Mouse (Mus musculus): ENCODE measurements around the gene Mrpl58. TPM values are rescaled to one million over a fixed set of nuclear protein-coding genes. Genes with fewer than 3 reads are reported as not detected.

Mrpl58 gene
- polyA plus RNA-seq, 1 experiment from 2014 or later, result 225 TPM

DNA sequence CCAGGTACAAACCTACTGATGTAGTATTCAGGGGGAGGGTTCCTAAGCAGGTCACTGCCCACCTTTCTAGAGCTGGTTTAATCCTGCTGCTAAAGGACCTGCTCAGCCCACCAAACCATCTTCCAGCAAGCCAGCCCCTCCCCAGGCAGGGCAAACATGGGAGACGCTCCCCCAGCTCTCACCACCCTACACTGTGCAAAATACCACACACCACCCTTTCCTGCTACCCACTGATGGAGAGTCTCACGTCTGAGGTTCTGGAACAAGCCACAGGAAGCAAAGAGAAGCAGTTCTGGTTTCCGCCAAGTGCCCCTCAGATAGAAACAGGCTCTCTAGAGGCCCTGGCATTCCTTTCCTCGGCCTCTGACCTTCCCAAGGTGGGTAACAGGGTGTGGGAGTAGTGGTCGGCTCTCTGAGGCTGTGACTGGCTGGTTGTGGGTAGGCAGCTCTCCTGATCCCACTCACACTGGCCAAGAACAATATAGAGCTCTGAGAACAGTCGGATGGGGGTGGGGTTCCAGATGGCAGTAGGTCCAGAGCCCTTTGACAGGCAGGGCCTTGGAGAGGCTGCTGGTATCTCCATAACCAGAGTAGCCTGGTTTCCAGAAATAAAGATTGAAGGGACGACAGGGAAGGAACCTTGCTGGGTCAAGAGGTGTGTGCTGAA, 37.4 kb upstream of the Mrpl58 start:
- no peak for ATAC-seq (replicated peaks; ENCODE audit: low FRiP score, low read depth)
- no peak for TF ChIP-seq CTCF (IDR thresholded peaks at IDR 0.05; ENCODE audit: low read depth)
- no peak overlapping the region for H3K27ac ChIP-seq

GRCm38 (mm10) chr11:115366706-115367394, 36.7 kb upstream of the Mrpl58 start:
- WGBS, result 6% methylated on average over 28 of the region's 28 CpGs
- H3K4me3 ChIP-seq (replicated peaks; ENCODE audit: low read depth, low read length), result peak overlapping the region; percentile 45

More for the DNA sequence above, 37.4 kb upstream of the Mrpl58 start:
- Histone ChIP-seq H3K4me1 (replicated peaks; ENCODE audit: insufficient read depth, low read length) (peaks cover 6% of the 10 kb centered on the region), H3K9ac (ENCODE audit: low read depth, low read length) (0 out of 2 replicates have a peak overlapping the region, but pooled peaks have one; percentile 50), H3K4me3 (replicated peaks; ENCODE audit: low read depth, low read length) (no peak overlapping the region), H3K9me3 (replicated peaks; ENCODE audit: low read length) (no peaks in the 10 kb centered on the region), H3K36me3 (ENCODE audit: insufficient read depth, low read length) (no peaks in the 10 kb centered on the region), H3K27me3 (ENCODE audit: insufficient read depth, low read length) (peaks cover 5% of the 10 kb centered on the region; the same call in 1 of the 2 replicates), H3K4me2 (ENCODE audit: low read length) (peak overlapping the region; percentile 88)
- WGBS, result 35% methylated on average over 7 of the region's 7 CpGs
- peak; percentile 10 for DNase-seq (ENCODE audit: low spot score)

DNA sequence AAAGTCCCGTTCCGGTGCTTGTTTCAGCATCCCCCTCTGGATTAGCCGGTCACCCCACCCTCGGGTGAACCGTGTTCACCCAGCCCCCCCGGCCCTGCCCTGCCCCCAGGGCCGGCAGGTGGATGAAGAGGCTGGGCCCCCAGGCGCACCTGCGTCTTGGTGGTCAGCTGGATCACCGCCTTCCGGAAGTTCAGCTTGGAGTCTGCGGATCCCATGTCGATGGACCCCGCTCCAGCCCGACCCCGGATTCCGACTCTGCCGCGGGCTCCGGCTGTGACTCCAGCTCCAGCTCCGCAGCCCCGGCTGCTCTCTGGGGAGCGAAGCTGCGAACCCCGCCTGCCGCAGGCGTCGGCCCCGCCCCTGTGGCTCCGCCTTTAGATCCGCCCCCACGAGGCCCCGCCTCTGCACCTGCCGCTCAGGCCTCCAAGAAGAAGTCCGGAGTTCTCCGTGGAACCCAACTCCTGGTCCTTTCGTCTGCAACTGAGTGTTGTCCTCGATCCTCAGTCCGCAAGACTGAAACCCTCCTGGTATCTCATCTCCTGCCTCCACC, 36.1 kb upstream of the Mrpl58 start, which contains the start of gene Hid1:
Gene Hid1 (minus strand): TSS at position 362 of the 550 bp plus-strand sequence.
- H3K36me3 ChIP-seq (ENCODE audit: insufficient read depth, low read length), result no peaks in the 10 kb centered on the region
- H3K4me1 ChIP-seq (replicated peaks; ENCODE audit: insufficient read depth, low read length), result peaks cover 6% of the 10 kb centered on the region
- H3K9me3 ChIP-seq (replicated peaks; ENCODE audit: low read length), result no peaks in the 10 kb centered on the region
- ATAC-seq (replicated peaks; ENCODE audit: low FRiP score, low read depth), result peak; percentile 49
- WGBS, result under 1% methylated on average over 35 of the region's 39 CpGs
- peak within 1 kb of the TSS; percentile 45 for H3K4me3 ChIP-seq (replicated peaks; ENCODE audit: low read depth, low read length)
- DNase-seq (ENCODE audit: low spot score), result peak; percentile 61
- no peak within 1 kb of the TSS for H3K27ac ChIP-seq
- H3K9ac ChIP-seq (ENCODE audit: low read depth, low read length), result peak within 1 kb of the TSS; percentile 50
- peaks cover 5% of the 10 kb centered on the region; the same call in 1 of the 2 replicates for H3K27me3 ChIP-seq (ENCODE audit: insufficient read depth, low read length)
- H3K4me2 ChIP-seq (ENCODE audit: low read length), result peak within 1 kb of the TSS; percentile 88
- TF ChIP-seq CTCF (IDR thresholded peaks at IDR 0.05; ENCODE audit: low read depth), result no peak

More at GRCm38 (mm10) chr11:115366706-115367394, 36.7 kb upstream of the Mrpl58 start:
- TF ChIP-seq CTCF (IDR thresholded peaks at IDR 0.05; ENCODE audit: low read depth), result no peak
- ATAC-seq (replicated peaks; ENCODE audit: low FRiP score, low read depth) (peak; percentile 18; the same call in 1 of the 2 replicates), DNase-seq (ENCODE audit: low spot score) (no peak)
- no peak overlapping the region for H3K27ac ChIP-seq
- no peaks in the 10 kb centered on the region for H3K9me3 ChIP-seq (replicated peaks; ENCODE audit: low read length)
- H3K4me2 ChIP-seq (ENCODE audit: low read length), result peak overlapping the region; percentile 88
- peaks cover 6% of the 10 kb centered on the region for H3K4me1 ChIP-seq (replicated peaks; ENCODE audit: insufficient read depth, low read length)
- H3K36me3 ChIP-seq (ENCODE audit: insufficient read depth, low read length), result no peaks in the 10 kb centered on the region
- peak overlapping the region; percentile 50 for H3K9ac ChIP-seq (ENCODE audit: low read depth, low read length)
- peaks cover 5% of the 10 kb centered on the region; the same call in 1 of the 2 replicates for H3K27me3 ChIP-seq (ENCODE audit: insufficient read depth, low read length)

DNA sequence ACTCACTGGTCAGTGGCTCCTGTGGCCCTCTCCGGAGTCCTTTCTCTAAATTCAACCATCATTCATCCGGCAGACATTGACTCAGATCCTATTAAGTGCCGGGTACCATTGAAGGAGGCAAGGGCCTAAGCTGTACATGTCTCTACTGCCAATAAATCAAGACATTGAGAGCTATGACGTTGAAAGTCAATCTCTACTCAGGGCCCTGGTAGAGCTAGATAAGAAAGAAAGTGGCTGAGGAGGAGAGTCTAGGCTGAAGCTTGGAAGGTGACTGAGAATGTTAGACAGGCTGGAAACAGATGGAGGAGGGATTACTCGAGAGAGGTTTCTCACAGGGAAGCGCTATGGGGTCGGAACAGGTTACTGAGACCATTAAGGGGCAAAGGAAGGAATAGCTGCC, 33.2 kb upstream of the Mrpl58 start:
- H3K4me3 ChIP-seq (replicated peaks; ENCODE audit: low read depth, low read length), result no peak overlapping the region
- H3K9me3 ChIP-seq (replicated peaks; ENCODE audit: low read length), result no peaks in the 10 kb centered on the region
- H3K27ac ChIP-seq, result no peak overlapping the region
- H3K9ac ChIP-seq (ENCODE audit: low read depth, low read length), result no peak overlapping the region
- H3K36me3 ChIP-seq (ENCODE audit: insufficient read depth, low read length), result no peaks in the 10 kb centered on the region
- 56% methylated on average over 7 of the region's 7 CpGs for WGBS
- no peak for TF ChIP-seq CTCF (IDR thresholded peaks at IDR 0.05; ENCODE audit: low read depth)
- H3K27me3 ChIP-seq (ENCODE audit: insufficient read depth, low read length), result peaks cover 9% of the 10 kb centered on the region; the same call in 1 of the 2 replicates
- H3K4me1 ChIP-seq (replicated peaks; ENCODE audit: insufficient read depth, low read length), result peaks cover 6% of the 10 kb centered on the region
- ATAC-seq (replicated peaks; ENCODE audit: low FRiP score, low read depth), result no peak
- no peak overlapping the region for H3K4me2 ChIP-seq (ENCODE audit: low read length)
- DNase-seq (ENCODE audit: low spot score), result no peak

DNA sequence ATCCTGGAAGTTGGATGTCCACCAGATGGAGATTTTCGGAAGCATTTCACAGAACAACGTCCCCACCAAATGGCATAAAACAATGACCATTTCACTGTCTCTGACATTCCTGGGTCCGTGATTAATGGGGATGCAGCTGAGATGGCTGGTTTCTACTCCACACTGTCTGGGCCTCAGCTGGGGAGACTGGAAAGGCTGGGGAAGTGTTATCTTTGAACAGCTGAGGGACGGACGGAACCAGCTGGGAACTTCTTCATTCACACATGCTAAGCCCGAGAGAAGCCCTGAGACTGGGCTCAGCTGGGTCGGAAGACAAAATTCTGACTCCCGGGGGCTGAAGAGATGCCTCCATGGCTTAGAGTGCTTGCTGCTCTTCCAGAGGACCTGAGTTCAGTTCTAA, 32.2 kb upstream of the Mrpl58 start:
- WGBS, result 62% methylated on average over 8 of the region's 8 CpGs
- Histone ChIP-seq H3K27me3 (ENCODE audit: insufficient read depth, low read length) (peaks cover 9% of the 10 kb centered on the region; the same call in 1 of the 2 replicates), H3K9ac (ENCODE audit: low read depth, low read length) (no peak overlapping the region), H3K9me3 (replicated peaks; ENCODE audit: low read length) (no peaks in the 10 kb centered on the region), H3K4me3 (replicated peaks; ENCODE audit: low read depth, low read length) (no peak overlapping the region), H3K4me1 (replicated peaks; ENCODE audit: insufficient read depth, low read length) (peaks cover 6% of the 10 kb centered on the region), H3K4me2 (ENCODE audit: low read length) (no peak overlapping the region), H3K27ac (no peak overlapping the region), H3K36me3 (ENCODE audit: insufficient read depth, low read length) (no peaks in the 10 kb centered on the region)
- TF ChIP-seq CTCF (IDR thresholded peaks at IDR 0.05; ENCODE audit: low read depth), result no peak
- no peak for ATAC-seq (replicated peaks; ENCODE audit: low FRiP score, low read depth)
- DNase-seq (ENCODE audit: low spot score), result no peak

GRCm38 (mm10) chr11:115372015-115372414, 31.5 kb upstream of the Mrpl58 start:
- WGBS, result 58% methylated on average over 1 of the region's 1 CpGs
- DNase-seq (ENCODE audit: low spot score) (no peak), ATAC-seq (replicated peaks; ENCODE audit: low FRiP score, low read depth) (no peak)
- H3K27me3 ChIP-seq (ENCODE audit: insufficient read depth, low read length), result peaks cover 5% of the 10 kb centered on the region; the same call in 1 of the 2 replicates
- H3K4me1 ChIP-seq (replicated peaks; ENCODE audit: insufficient read depth, low read length), result peaks cover 4% of the 10 kb centered on the region
- no peak overlapping the region for H3K4me3 ChIP-seq (replicated peaks; ENCODE audit: low read depth, low read length)
- H3K9me3 ChIP-seq (replicated peaks; ENCODE audit: low read length), result no peaks in the 10 kb centered on the region
- TF ChIP-seq CTCF (IDR thresholded peaks at IDR 0.05; ENCODE audit: low read depth), result no peak
- no peak overlapping the region for H3K9ac ChIP-seq (ENCODE audit: low read depth, low read length)
- no peaks in the 10 kb centered on the region for H3K36me3 ChIP-seq (ENCODE audit: insufficient read depth, low read length)
- H3K4me2 ChIP-seq (ENCODE audit: low read length), result no peak overlapping the region
- no peak overlapping the region for H3K27ac ChIP-seq

Data from kidney, postnatal 0 days (tissue).